Mouse (Mus musculus): ENCODE results near the gene Topbp1.
"Not testable (repeated sequence)": the region's sequence is repeated elsewhere in the genome, so short reads cannot be mapped to it uniquely, and the experiment has no call there.

Topbp1 gene

DNA sequence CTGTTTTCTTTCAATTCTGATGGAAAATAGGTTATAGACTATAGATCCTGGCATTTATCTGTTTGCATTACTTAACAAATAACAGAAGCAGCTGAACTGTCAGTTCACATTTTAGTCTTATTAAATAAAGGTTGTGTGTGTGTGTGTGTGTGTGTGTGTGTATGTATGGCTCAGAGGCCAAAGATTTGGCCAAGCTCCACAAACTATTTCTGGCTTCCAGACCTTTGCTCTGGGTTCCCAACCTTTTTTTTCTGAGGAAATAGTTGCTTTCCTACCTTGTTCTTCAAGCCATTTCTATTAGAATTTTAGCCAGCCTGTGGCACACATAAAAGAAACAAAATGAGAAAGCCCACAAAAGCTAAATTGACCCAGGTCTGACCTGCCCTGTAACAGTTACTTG, 43.8 kb downstream of the Topbp1 start:
- no peak for DNase-seq (ENCODE audit: low spot score in 2 of 2)

DNA sequence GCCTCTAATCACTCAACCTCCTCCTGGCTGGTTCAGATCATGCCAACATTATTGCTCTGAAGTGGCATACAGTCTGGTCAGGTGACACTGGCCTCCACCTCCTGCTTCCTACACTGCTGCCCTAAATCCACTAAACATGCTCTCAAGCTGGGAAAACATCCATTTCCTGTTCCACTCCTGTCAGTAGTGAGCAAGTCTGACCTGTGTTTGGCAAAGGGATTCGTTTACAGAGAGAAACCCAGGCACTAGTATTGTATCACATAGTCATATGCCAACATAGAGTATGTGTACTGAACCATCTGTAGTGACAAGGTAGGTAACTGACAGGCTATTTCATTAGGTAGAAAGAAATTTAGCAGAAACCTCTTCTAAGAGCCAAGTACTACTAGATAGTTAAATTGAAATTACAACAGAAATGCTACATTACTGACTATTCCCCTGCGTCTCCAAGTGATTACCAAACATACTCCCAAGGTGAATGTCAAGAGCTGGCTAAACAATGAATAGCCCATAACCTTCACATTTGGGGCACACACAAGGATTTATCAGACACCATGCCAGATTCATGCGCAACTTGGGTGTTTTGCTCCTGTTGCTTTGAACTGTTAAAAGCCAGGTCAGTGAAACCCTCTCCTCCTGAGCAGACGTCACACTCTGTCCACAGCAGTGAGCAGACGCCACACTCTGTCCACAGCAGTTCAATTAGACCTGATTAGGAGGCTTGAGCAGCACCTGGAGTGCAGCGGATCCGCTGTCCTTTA, 48.7 kb downstream of the Topbp1 start:
- not testable (repeated sequence) for DNase-seq (ENCODE audit: low spot score in 2 of 2)

DNA sequence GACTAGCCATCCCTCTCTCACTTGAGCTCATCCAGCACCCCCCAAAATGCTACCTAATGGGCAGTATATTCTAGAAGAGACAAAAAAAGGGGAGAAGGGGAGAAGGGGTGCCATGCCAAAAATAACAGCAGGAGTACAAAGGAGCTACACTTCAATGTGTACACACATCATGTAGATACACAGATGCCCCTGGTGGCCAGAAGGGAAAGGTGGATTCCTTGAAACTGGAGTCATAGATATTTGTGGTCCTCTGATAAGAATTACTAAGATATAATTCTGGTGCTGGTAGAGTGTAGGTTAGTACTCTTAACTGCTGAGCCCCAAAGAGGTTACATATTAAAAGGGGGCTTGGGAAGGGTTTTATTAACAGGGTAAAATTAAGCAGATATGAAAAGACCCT, 52.9 kb downstream of the Topbp1 start:
- DNase-seq (ENCODE audit: low spot score in 2 of 2) = no peak

DNA sequence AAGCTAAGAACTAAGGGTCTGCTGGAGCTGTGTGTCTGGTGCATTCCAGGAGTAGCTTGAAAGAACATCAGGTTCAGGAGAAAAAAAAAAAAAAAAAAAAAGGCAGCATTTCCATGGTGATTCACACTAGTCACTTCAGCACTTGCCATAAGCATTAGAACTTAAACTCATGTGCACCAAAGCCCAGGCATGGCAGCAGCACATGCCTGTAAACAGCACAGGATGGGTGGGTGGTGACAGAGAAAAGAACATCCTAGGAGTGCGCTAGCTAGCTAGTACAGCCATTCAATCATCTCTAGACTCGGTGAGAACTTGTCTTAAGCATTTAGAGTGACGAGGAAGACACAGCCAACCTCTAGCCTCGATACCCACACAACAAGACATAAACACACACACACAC, 53.5 kb downstream of the Topbp1 start:
- no peak for DNase-seq (ENCODE audit: low spot score in 2 of 2)

DNA sequence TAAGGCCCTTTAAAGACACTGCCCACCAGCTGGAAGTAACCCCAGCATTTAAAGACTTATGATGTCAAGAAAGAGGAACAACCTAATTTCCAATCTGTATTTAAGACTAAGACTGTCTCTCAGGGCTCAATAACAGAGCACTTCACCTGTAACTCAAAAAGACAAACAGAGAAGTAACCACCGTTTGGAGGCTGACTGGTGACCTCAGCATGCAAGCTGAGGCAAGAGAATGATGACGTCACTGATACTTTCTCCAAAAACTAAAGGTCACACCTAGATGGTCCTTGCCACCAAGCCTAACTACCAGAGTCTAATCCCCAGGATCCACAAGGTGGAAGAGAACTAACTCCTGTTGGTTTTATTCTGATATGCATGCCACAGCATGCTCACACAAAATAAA, 55.6 kb downstream of the Topbp1 start:
- no peak for DNase-seq (ENCODE audit: low spot score in 2 of 2)

DNA sequence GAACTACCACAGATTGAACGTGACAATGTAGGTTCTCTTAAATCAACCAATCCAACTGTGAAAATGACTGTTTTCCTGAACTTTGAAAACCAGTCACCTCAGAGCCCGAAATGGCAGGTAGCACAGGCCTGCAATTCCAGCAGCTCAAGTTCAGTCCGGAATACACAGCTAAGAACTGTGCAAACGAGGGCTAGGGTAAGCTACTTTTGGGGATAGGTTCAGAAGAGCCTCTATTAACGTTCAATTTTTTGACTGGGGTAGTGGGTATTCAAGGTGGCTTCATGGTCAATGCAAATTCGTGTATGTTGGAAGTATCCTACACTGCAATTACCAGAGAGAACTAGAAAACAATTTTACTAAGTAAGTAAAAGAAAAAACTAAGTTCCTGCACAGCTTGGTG, 58.1 kb downstream of the Topbp1 start:
- DNase-seq (ENCODE audit: low spot score in 2 of 2) = no peak

DNA sequence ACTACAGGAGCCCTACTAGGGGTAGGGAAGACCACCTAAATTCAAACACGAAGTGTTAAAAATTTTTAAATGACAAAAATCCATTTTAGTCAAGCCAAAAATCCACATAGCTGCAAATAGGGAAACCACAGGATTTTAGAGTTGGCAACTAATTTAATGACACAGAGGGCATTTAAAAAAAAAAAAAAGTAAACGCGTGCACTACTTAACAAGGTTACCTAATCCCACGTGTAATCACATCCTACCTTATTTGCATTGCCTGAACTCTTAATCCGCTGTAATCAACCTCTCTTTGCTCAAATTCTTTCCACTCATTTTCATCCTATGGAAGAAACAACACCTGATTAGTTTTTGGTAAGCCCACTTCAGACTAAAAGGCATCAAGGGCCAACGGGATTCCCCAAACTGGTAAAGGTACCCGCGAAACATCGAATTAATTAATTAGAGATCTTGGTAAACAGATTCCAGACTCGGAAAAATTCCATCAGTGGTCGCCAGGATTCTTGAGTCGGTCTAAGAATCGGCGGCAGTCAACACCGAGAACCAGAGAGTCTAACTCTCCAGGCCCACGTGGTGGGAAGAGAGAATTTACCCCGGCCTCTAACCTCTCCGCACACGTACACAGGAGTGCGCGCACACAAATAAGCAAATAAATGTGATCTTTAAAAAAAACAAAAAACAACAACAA, 58.9 kb downstream of the Topbp1 start:
- DNase-seq (ENCODE audit: low spot score in 2 of 2) = no peak

DNA sequence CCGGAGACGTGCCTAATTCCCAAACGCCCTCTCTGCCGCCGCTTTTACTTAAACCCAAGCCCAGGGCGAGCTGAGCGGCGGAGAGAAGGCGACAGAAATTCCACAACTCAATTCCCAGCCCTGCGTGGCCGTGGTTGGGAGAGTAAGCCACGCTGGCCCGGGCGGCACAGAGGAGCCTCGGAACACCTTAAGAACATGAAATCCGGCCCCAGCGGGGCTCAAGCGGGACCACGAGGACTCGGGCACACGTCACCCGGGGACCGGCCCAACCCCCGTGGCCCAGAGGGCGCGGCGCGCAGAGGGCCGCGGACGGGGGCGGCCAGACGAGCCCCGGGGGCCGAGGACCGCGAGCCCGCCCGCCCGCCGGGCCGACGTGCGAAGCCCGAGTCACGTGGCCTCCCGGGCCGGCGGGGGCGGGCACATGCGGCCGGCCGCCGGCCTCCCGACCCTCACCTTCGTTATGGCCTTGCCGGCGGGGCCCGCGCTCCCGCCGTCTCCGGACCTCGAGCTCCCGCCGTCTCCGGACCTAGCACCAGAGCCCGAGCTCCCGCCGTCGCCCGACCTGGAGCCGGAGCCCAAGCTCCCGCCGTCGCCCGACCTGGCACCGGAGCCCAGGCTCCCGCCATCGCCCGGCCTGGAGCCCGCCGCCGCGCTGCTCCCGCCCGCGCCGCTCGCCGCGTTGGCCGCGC, 59.7 kb downstream of the Topbp1 start:
- peak; percentile 62 to 72 for DNase-seq (ENCODE audit: low spot score in 2 of 2)

DNA sequence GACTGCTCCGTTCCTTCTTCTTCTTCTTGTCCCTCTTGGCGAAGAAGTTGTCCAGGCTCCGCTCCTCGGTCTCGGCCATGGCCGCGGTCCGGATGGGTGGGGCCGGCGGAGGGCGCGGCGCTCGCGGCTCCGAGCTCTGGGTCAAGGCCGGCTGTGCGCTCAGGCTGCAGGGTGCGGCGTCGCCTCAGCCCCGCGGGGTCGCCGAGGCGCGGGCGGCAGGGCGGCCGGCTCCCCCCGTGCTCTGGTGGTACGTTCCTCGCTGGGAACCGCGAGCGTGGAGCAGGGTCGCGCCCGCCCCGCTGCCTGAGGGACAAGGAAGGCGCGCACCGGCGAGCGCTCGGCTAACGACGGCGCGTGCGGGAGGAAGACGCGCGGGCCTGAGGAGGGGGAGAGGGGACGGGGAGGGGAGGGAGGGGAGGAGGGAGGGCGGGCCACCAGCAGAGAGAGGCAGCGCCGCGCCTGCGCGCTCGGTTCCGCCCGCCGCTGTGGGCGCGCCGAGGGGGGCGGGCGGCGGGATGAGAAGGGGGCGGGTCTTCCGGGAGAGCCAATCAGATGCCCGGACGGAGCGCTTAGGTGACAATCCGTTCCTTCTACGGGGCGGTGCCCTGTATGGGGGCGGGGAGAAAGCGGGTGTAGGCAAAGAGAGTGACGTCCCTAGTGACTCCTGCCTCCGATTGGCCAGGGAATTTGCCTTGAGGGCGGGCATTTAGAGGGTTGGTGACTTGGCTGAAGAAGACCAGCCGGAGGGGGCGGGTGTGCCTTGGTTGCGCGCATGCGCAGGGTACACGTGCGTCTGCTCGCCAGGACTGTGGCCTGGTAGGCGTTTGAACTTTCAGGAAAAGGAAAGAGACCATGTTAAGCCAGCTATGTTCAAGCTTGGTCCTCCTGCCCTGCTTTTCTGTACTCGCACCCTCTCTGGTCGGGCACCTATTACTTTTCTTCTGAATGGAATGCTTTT, 60.6 kb downstream of the Topbp1 start, which contains the start of gene Cdv3:
Gene Cdv3, minus strand, starts transcription at position 551 of the 958 bp plus-strand sequence.
- DNase-seq (ENCODE audit: low spot score in 2 of 2) = peak; percentile 99

DNA sequence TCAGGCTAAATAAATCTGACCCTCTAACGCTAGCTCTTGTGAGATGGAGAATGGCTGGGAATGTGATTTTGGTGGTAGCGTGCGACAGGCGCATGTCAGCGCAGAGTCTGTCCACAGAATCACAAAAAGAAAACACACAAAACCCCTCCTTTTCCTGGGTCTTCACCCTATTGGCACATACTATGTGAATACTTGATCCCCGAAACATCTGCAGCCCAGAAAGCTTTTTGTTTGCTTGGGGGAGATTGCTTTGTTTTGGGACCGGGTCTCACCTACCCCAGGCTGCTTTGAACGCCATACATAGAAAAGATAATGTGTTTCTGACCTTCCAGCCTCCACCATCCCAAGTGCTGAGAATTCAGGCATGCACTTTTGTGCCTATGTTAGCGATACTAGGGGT, 61.3 kb downstream of the Topbp1 start:
- DNase-seq (ENCODE audit: low spot score in 2 of 2) = no peak

DNA sequence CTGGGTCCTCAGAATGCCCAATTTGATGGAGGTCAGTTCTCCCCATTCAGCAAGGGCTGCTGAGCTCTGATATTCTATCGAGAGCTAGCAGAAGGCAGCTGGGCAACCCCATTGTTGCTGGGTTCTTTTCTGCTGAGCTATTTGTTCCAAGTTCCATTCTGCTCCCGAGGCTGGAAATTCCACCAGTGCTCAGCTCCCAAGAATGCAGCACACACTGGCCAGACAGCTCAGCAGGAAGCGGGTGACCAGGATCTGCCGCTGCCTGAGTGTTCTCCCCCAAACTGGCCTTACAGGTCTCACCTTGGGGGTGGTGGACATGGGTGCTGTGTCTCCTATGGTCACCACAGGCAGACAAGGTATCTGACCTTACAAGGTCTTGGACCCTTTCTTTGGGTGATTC, 64.9 kb downstream of the Topbp1 start:
- DNase-seq (ENCODE audit: low spot score in 2 of 2) = no peak

DNA sequence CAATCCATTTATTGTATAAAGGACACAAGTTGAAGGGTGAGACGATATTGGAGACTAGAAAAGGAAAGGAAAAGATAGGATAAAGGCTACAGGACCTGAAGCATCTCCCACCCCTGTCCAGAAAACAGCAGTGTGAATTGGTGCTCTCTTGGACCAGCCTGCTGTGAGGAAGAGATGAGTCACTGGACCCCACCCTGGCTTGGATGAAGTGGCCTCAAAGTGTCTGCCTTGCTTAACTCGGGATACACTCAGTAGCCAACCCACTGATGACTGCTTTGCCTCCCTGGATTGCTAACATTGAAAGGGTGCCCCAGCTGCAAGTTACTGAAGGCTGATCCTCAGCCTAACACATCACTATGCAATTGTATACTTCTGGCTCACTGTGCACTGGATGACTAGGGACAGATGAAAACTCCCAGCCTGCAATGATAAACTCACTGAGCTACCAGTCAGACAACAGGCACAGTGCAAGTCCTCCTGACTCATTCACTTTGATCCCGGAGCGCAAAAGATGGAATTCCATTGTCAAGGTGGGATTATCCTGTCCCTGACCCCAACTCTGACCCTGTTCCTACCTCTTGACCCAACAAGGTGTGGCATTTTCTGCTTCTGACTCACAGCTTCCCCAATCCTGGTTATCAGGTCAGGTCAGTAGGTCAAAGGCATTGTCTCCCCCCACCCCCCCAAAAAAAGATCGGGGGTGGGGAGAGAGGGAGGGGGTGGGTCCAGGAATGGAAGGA, 67.4 kb downstream of the Topbp1 start:
- DNase-seq (ENCODE audit: low spot score in 2 of 2) = no peak

DNA sequence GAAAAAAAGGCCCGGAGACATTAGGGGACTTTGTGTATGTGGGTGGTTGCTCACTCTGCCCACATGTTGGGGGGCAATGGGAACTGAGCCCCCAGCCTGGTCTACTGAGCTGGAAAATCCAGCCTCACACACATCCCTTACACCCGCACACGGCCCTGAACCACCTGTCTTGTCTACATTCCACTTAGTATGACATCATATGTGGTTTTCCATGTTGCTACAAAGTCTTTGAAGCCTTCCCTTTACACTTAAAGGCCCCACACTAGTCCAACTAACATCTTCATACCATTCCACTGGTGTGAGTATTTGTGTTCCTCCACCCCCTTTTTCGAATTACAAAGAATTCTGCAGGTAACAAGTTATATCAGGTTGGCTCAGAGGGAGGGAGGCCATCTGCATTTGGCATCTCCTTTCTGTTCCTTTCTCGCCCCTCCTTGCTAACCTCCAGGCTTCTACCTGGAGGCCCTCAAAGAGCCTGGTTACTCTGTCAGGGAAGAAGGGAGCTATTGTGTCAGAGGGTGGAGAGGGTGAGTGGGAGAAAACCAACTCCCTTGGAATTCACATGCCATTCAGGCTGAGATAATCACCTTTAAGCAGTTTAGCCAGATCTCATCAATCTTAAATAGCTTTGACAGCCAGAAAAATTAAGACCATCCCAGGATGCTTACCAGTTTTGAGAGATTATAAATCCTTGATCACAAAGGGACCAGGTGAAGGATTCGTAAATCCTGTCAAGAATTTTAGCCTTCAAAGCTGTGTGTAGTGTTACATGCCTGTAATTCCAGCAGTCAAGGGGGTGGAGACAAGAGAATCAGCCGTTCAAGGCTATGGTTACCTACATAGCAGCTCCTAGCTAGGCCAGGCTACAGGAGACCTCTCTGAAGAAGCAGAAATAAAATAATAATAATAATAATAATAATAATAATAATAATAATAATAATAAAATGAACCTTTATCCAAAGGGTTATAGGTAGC, 71.6 kb downstream of the Topbp1 start:
- DNase-seq (ENCODE audit: low spot score in 2 of 2) = no peak

DNA sequence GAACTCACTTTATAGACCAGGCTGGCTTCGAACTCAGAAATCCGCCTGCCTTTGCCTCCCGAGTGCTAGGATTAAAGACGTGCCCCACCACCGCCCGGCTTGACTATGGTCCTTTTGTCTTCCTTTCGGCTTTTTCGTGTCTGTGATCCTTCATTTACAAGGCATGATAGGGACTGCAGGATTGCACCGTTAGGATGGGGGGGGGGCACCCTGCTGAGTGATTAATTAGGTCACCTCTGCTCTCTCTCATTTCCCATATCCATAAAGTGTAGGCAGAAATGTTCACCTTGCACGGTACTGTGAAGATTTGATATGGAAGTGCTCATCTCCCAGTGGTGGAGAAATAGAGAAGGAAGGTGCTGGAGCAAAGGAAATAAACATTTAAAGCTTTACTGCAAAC, 73.7 kb downstream of the Topbp1 start:
- DNase-seq (ENCODE audit: low spot score in 2 of 2) = no peak

DNA sequence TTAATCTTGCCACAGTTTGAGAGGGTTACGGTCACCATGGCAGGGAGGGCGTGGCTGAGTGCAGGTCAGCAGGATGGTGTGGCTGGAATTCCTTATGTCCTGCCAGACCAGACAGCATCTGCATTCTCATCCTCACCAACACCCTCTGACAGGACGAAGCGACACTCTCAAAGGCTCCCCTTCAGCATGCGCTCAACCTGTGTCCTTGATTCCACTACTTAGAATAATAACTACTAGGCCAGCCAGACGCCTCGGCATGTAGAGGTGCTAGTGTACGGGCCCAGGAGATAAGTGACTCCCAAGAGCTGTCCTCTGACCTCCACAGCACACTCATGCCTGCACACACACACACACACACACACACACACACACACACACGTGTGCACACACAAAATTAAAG, 74.2 kb downstream of the Topbp1 start:
- DNase-seq (ENCODE audit: low spot score in 2 of 2) = no peak

DNA sequence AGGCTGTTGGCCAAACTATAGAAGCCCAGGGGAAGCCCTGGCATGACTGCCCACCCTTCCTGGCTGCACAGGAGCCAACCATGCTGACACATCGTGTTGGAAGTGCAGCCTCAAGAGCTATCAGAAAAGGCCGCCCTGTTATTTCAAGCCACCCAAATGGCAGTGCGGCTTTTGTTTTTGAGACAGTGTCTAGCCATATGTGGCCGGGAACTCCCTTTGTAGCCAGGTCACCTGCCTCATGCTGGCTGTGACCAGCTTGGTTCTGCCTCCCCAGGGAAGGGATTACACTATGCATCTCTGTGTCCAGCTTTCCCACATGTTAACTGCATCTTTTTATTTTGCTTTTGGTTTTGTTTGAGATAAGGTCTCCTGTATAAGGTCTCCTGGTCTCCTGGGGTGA, 75.6 kb downstream of the Topbp1 start:
- no peak for DNase-seq (ENCODE audit: low spot score in 2 of 2)

DNA sequence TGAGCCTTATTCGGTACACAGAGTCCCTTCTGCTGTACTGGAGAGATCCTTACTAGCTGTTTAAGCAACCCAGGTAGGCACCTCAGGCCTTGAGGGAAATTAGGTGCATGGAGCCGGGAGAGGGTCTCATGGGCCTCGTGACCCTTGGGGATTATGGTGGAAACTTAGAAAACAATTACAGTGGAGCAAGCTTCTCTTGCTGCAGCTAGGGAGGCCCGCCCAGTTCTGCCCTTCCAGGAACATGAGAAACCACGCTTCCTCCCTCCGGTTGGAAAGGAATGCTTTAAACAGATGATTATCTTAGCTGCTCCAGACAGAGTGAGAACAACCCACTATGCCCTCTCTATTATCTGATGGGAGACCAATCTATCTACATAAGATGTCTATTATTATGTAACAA, 78.0 kb downstream of the Topbp1 start:
- DNase-seq (ENCODE audit: low spot score in 2 of 2) = no peak

DNA sequence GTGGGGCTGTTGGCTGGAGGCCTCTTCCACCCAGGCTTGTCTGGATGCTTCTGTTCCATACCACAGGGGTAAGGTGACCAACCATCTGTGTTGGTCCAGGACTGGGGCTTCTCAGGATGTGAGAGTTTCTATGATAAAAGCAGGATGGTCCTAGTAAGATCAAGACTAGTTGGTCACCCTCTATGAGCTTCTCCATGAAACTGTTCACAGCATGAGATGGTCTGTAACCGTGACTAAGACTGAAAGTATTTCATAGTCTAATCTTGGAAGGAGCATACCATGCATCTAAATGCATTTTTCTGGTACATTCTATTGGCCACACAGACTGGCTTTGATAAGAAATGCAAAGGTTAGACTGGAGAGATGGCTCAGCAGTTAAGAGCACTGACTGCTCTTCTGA, 78.6 kb downstream of the Topbp1 start:
- no peak for DNase-seq (ENCODE audit: low spot score in 2 of 2)

DNA sequence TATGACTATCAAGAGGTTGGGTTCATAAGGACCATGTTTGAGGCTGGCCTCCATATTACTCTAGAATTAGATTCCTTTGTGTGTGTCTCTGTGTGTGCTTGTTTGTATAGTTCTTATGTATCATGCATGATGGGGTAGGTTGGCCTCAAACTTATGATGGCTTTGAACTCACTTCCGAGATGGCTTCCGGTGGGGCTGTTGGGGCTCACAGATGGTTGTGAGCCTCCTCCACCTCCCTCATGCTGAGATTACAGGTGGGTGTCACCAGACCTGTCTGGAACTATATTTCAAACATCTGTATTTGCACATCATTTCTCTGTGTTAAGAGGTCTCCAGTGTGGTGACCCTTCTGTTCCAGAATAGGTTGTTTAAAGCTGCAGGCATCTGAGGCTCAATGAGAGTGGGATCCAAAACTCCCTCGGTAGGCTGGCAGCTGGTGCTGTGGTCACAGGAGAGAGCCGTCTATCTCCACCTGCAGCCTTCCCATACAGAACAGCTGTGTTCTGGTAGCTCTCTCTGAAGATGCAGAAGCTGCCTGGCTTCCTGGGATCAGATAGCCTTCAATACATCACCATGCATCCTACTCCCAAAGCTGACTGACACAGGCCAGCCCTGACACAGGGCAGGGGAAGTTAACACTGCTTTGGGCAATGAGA, 79.3 kb downstream of the Topbp1 start:
- DNase-seq (ENCODE audit: low spot score in 2 of 2) = no peak

Data from urinary bladder, postnatal 4 days (tissue).